Comparison of ENCODE assay signal across 16 mouse cellular contexts in genomic region chr1:193214053-193214452, GRCm38 (mm10). TPM values are rescaled to one million over a fixed set of nuclear protein-coding genes. Genes with fewer than 3 reads are reported as not detected.
"Had no signal": no experiment of that assay in that cellular context is flagged by ENCODE, and none has a peak within 500 bp of the region (broad histone marks: within the 10 kb centered on the region; RNA-seq: fewer than 3 reads in every experiment).

No protein-coding gene starts in this region.

- H3K36me3 ChIP-seq: liver, embryonic 15.5 days; midbrain, embryonic 15.5 days; neural tube, embryonic 13.5 days; stomach, embryonic 15.5 days had no signal

- H3K27me3 ChIP-seq: liver, embryonic 15.5 days; midbrain, embryonic 15.5 days; neural tube, embryonic 13.5 days; stomach, embryonic 15.5 days had no signal

- H3K27ac ChIP-seq: left cerebral cortex, adult 2 months; liver, embryonic 15.5 days; macrophage; midbrain, embryonic 15.5 days; neural tube, embryonic 13.5 days; stomach, embryonic 15.5 days had no signal

- H3K9ac ChIP-seq: liver, embryonic 15.5 days; midbrain, embryonic 15.5 days; neural tube, embryonic 13.5 days; stomach, embryonic 15.5 days had no signal

- H3K4me2 ChIP-seq: liver, embryonic 11.5 days; liver, embryonic 15.5 days; midbrain, embryonic 11.5 days; midbrain, embryonic 15.5 days; neural tube, embryonic 13.5 days; stomach, embryonic 15.5 days had no signal

- H3K4me3 ChIP-seq: left cerebral cortex, adult 2 months; liver, embryonic 15.5 days; megakaryocyte, embryonic 14.5 days; midbrain, embryonic 15.5 days; neural tube, embryonic 13.5 days; stomach, embryonic 15.5 days had no signal

- DNase-seq: kidney, adult 18-20 months; kidney, postnatal 10 days; kidney, postnatal 4 days; retina, postnatal 1 day; thymus, adult 2 months; thymus, postnatal 36 days had no signal

- H3K4me1 ChIP-seq: liver, embryonic 15.5 days; midbrain, embryonic 15.5 days; neural tube, embryonic 13.5 days; stomach, embryonic 15.5 days had no signal

- H3K9me3 ChIP-seq: liver, embryonic 15.5 days; midbrain, embryonic 15.5 days; stomach, embryonic 15.5 days had no signal

- ATAC-seq: inflammation-experienced regulatory T-cells, adult 6 months; midbrain, embryonic 15.5 days had no signal

RNA-seq across cellular contexts. Expression of gene Lamb3, which starts 6.6 kb away (rescaled TPM):
- polyA plus RNA-seq: macrophage; midbrain, embryonic 11.5 days had no signal

RNA-seq across cellular contexts. Expression of gene Hsd11b1, which starts 49.8 kb away (rescaled TPM):
- polyA plus RNA-seq: midbrain, embryonic 11.5 days; midbrain, embryonic 15.5 days; neural tube, embryonic 13.5 days had no signal
